Mouse (Mus musculus) liver, adult 2 months (tissue): ENCODE data around the gene Dcun1d4.

Source experiments
- CTCF ChIP-seq: fragments of 200-500 bp; IDR thresholded peaks from 2 replicates; pipeline ENCODE4 v1.5.1; 2011; ENCODE audit warnings: low read depth, low read length, control low read depth
- POLR2A ChIP-seq: fragments of 200-500 bp; IDR thresholded peaks from 2 replicates; pipeline ENCODE4 v1.6.1; 2011; ENCODE audit warnings: low read length, control low read depth; ENCODE audit not compliant: insufficient read depth; ENCODE audit errors: extremely low read depth

GRCm38 (mm10) chr5:73548237-73548636 is 67.4 kb downstream of the Dcun1d4 start:
- TF ChIP-seq CTCF = no peak
- TF ChIP-seq POLR2A = no peak
